28 mouse cellular contexts compared by ENCODE assay signal in the genomic region with DNA sequence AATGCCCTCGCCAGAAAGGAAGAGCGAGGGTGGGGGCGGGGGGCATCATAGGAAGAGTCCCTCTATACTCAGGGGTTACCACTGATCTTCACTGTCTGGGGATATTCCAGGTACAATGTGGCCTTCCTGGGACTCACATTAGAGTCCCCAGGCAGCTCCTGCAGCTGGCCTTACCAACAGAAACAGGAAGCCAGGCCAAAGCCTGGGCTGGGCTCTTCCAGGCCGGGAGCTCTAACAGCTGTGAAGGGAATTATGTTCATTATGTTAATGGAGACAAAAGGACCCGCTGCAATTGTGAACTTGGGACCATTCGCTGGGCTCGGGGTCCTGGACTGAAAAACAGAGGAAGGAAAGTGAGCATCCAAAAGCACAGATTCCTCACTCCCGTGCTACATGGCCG.
A peak's percentile ranks its signal among the peaks of the same experiment; 100 is the strongest.
DNase-seq lines count a peak whose midpoint lies in the region; ATAC-seq lines count a peak whose summit lies in the region.
"Had no signal": no experiment of that assay in that cellular context is flagged by ENCODE, and none has a peak within 500 bp of the region (broad histone marks: within the 10 kb centered on the region; RNA-seq: fewer than 3 reads in every experiment).

No protein-coding gene starts in this region.

- no peaks in the 10 kb centered on the region for H3K36me3 ChIP-seq in hindbrain, embryonic 10.5 days
- no peaks in the 10 kb centered on the region for H3K36me3 ChIP-seq in hindbrain, embryonic 11.5 days (ENCODE audit: control insufficient read depth, insufficient read depth, low read length)
- H3K36me3 ChIP-seq in neural tube, embryonic 13.5 days, result no peaks in the 10 kb centered on the region
- H3K36me3 ChIP-seq in hindbrain, embryonic 15.5 days, result no peaks in the 10 kb centered on the region
- H3K36me3 ChIP-seq: embryonic facial prominence, embryonic 10.5 days; embryonic facial prominence, embryonic 15.5 days; forebrain, embryonic 12.5 days; limb, embryonic 12.5 days; liver, embryonic 15.5 days; midbrain, embryonic 13.5 days had no signal

- no peaks in the 10 kb centered on the region for H3K27me3 ChIP-seq in hindbrain, embryonic 10.5 days (ENCODE audit: insufficient read depth, poor library complexity, severe bottlenecking)
- H3K27me3 ChIP-seq in hindbrain, embryonic 11.5 days (ENCODE audit: control insufficient read depth, insufficient read depth, low read length), result no peaks in the 10 kb centered on the region
- H3K27me3 ChIP-seq in neural tube, embryonic 13.5 days, result no peaks in the 10 kb centered on the region
- H3K27me3 ChIP-seq in hindbrain, embryonic 15.5 days, result no peaks in the 10 kb centered on the region
- H3K27me3 ChIP-seq: embryonic facial prominence, embryonic 15.5 days; forebrain, embryonic 12.5 days; limb, embryonic 12.5 days; liver, embryonic 15.5 days; midbrain, embryonic 13.5 days had no signal

- no peaks in the 10 kb centered on the region for H3K9me3 ChIP-seq in hindbrain, embryonic 10.5 days
- H3K9me3 ChIP-seq in hindbrain, embryonic 11.5 days (ENCODE audit: control insufficient read depth, low read length), result no peaks in the 10 kb centered on the region
- H3K9me3 ChIP-seq in neural tube, embryonic 13.5 days, result no peaks in the 10 kb centered on the region
- no peaks in the 10 kb centered on the region for H3K9me3 ChIP-seq in hindbrain, embryonic 15.5 days
- H3K9me3 ChIP-seq: embryonic facial prominence, embryonic 10.5 days; embryonic facial prominence, embryonic 15.5 days; forebrain, embryonic 12.5 days; limb, embryonic 12.5 days; liver, embryonic 15.5 days; midbrain, embryonic 13.5 days had no signal

- H3K4me2 ChIP-seq in hindbrain, embryonic 11.5 days (replicated peaks; ENCODE audit: low read depth, low read length), result no peak overlapping the region
- H3K4me2 ChIP-seq in neural tube, embryonic 13.5 days, result no peak overlapping the region
- H3K4me2 ChIP-seq in hindbrain, embryonic 15.5 days, result no peak overlapping the region
- H3K4me2 ChIP-seq: embryonic facial prominence, embryonic 15.5 days; forebrain, embryonic 12.5 days; limb, embryonic 12.5 days; liver, embryonic 15.5 days; lung, embryonic 14.5 days; midbrain, embryonic 13.5 days had no signal

- H3K27ac ChIP-seq in hindbrain, embryonic 10.5 days, result peak overlapping the region; percentile 18; the same call in 1 of the 2 replicates
- no peak overlapping the region; the same call in 1 of the 2 replicates for H3K27ac ChIP-seq in hindbrain, embryonic 11.5 days (ENCODE audit: low read depth, low read length)
- H3K27ac ChIP-seq in neural tube, embryonic 13.5 days (replicated peaks), result peak overlapping the region; percentile 61
- 0 out of 2 replicates have a peak overlapping the region, but pooled peaks have one; percentile 13 for H3K27ac ChIP-seq in hindbrain, embryonic 15.5 days (replicated peaks)
- H3K27ac ChIP-seq: embryonic facial prominence, embryonic 10.5 days; embryonic facial prominence, embryonic 15.5 days; forebrain, embryonic 12.5 days; limb, embryonic 12.5 days; liver, embryonic 15.5 days; midbrain, embryonic 13.5 days had no signal

- H3K4me3 ChIP-seq in hindbrain, embryonic 10.5 days, result no peak overlapping the region
- no peak overlapping the region for H3K4me3 ChIP-seq in hindbrain, embryonic 11.5 days (ENCODE audit: low read depth, low read length)
- H3K4me3 ChIP-seq in neural tube, embryonic 13.5 days, result no peak overlapping the region
- H3K4me3 ChIP-seq in hindbrain, embryonic 15.5 days, result no peak overlapping the region
- H3K4me3 ChIP-seq: embryonic facial prominence, embryonic 10.5 days; embryonic facial prominence, embryonic 15.5 days; forebrain, embryonic 12.5 days; limb, embryonic 12.5 days; liver, embryonic 15.5 days; midbrain, embryonic 13.5 days had no signal

- no peak for ATAC-seq in hindbrain, embryonic 11.5 days (ENCODE audit: low FRiP score)
- ATAC-seq in neural tube, embryonic 13.5 days (ENCODE audit: low read depth), result no peak
- ATAC-seq in hindbrain, embryonic 15.5 days (ENCODE audit: low FRiP score, low read depth), result no peak
- ATAC-seq: intestine, postnatal 0 days; midbrain, embryonic 13.5 days had no signal

- H3K9ac ChIP-seq in hindbrain, embryonic 11.5 days (ENCODE audit: low read depth, low read length), result no peak overlapping the region
- no peak overlapping the region for H3K9ac ChIP-seq in neural tube, embryonic 13.5 days
- no peak overlapping the region for H3K9ac ChIP-seq in hindbrain, embryonic 15.5 days
- H3K9ac ChIP-seq: embryonic facial prominence, embryonic 15.5 days; forebrain, embryonic 12.5 days; limb, embryonic 12.5 days; liver, embryonic 15.5 days; lung, embryonic 14.5 days; midbrain, embryonic 13.5 days had no signal

- WGBS in hindbrain, embryonic 10.5 days, result 77% methylated on average over 9 of the region's 9 CpGs
- 66% methylated on average over 9 of the region's 9 CpGs for WGBS in hindbrain, embryonic 11.5 days
- WGBS in neural tube, embryonic 13.5 days, result 36% methylated on average over 9 of the region's 9 CpGs
- 55% methylated on average over 9 of the region's 9 CpGs for WGBS in hindbrain, embryonic 15.5 days

- H3K4me1 ChIP-seq in hindbrain, embryonic 10.5 days (replicated peaks), result peaks cover 14% of the 10 kb centered on the region
- H3K4me1 ChIP-seq in hindbrain, embryonic 11.5 days (replicated peaks; ENCODE audit: control insufficient read depth, insufficient read depth, low read length), result peaks cover 2% of the 10 kb centered on the region; the same call in 1 of the 2 replicates
- H3K4me1 ChIP-seq in neural tube, embryonic 13.5 days (replicated peaks), result peaks cover 32% of the 10 kb centered on the region
- peaks cover 9% of the 10 kb centered on the region for H3K4me1 ChIP-seq in hindbrain, embryonic 15.5 days (replicated peaks)
- H3K4me1 ChIP-seq: liver, embryonic 15.5 days had no signal

- DNase-seq in hindbrain, embryonic 10.5 days (ENCODE audit: low spot score), result no peak
- DNase-seq in hindbrain, embryonic 11.5 days (ENCODE audit: low spot score), result no peak
- DNase-seq in neural tube, embryonic 10.5 days (ENCODE audit: extremely low spot score, low spot score), result no peak
- DNase-seq in thymus, postnatal 36 days, result no peak
- no peak for DNase-seq in kidney, postnatal 14 days
- DNase-seq: adrenal gland, postnatal 25 days; B cell, adult 2 months; cerebellum, adult 8-10 months; cerebellum, postnatal 25 days; gastrocnemius, postnatal 36 days; heart, postnatal 14 days; kidney, adult 9 months; kidney, postnatal 10 days; layer of hippocampus, adult 9-11 months; lung, embryonic 14.5 days; lung, postnatal 14 days; right cerebral cortex, postnatal 25 days; spleen, adult 18-20 months; thymus, postnatal 14 days had no signal
